8 mouse cellular contexts compared by ENCODE assay signal in the genomic region with DNA sequence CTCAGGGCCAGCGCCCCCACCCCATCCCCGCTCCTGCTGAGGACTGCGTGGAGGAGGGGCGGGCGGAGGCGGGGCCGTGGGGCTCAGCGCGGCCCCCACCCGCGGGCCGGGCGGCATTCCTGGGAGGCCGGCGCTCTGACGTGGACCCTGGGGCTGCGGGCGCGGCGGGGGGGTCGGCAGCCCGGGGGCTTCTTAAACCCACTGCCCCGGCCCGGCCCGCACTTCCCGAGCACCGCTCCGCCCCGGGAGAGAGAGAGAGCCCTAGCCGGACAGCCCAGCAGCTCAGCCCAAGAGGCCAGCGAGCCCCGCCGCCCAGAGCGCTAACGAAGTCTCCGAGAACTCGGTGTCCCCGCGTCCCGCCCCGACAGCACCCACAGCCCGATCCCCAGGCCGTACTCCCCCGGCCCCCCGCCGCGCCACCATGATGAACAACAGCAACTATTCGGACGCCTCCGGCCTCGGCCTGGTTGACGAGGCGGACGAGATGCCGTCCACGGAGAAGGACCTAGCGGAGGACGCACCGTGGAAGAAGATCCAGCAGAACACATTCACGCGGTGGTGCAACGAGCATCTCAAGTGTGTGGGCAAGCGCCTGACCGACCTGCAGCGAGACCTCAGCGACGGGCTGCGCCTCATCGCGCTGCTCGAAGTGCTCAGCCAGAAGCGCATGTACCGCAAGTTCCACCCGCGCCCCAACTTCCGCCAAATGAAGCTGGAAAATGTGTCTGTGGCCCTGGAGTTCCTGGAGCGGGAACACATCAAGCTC. TPM values are rescaled to one million over a fixed set of nuclear protein-coding genes. Genes with fewer than 3 reads are reported as not detected.
DNase-seq lines count a peak whose midpoint lies in the region; ATAC-seq lines count a peak whose summit lies in the region.

A gene (plus strand): TSS at position 219 of the 766 bp plus-strand sequence.

- ATAC-seq in frontal cortex, adult (ENCODE audit: low TSS enrichment), result 0 out of 2 replicates have a peak, but pooled peaks have one; percentile 2
- ATAC-seq in hindbrain, embryonic 14.5 days (ENCODE audit: low FRiP score), result peak; percentile 18; the same call in 1 of the 2 replicates
- ATAC-seq in lung, embryonic 15.5 days (ENCODE audit: borderline replicate concordance, extremely low read depth, low FRiP score, low TSS enrichment), result peak; percentile 23; the same call in 1 of the 2 replicates

- H3K9me3 ChIP-seq in hindbrain, embryonic 14.5 days (ENCODE audit: control insufficient read depth, low read length), result no peaks in the 10 kb centered on the region
- no peaks in the 10 kb centered on the region for H3K9me3 ChIP-seq in lung, embryonic 15.5 days

- no peak for DNase-seq in frontal cortex, postnatal 10 days (ENCODE audit: low spot score in 2 of 2)
- DNase-seq in adrenal gland, postnatal 4 days (ENCODE audit: low spot score in 2 of 2), result no peak
- peak; percentile 60 to 64 for DNase-seq in gastrocnemius, adult 8-10 months (ENCODE audit: low spot score in 2 of 2)
- peak; percentile 26 for DNase-seq in hindbrain, embryonic 14.5 days (ENCODE audit: low spot score)
- DNase-seq in retina, postnatal 1 day, result peak; percentile 49
- no peak for DNase-seq in layer of hippocampus, adult 18-20 months (ENCODE audit: low spot score in 2 of 2)

- H3K27ac ChIP-seq in hindbrain, embryonic 14.5 days, result 0 out of 2 replicates have a peak within 1 kb of the TSS, but pooled peaks have one; percentile 32
- H3K27ac ChIP-seq in lung, embryonic 15.5 days, result peak within 1 kb of the TSS; percentile 37; the same call in 1 of the 2 replicates

- H3K27me3 ChIP-seq in hindbrain, embryonic 14.5 days (ENCODE audit: control insufficient read depth, insufficient read depth, low read length), result peaks cover 46% of the 10 kb centered on the region
- peaks cover 26% of the 10 kb centered on the region for H3K27me3 ChIP-seq in lung, embryonic 15.5 days

- H3K36me3 ChIP-seq in hindbrain, embryonic 14.5 days (replicated peaks; ENCODE audit: control insufficient read depth, insufficient read depth), result no peaks in the 10 kb centered on the region
- no peaks in the 10 kb centered on the region for H3K36me3 ChIP-seq in lung, embryonic 15.5 days

- peak within 1 kb of the TSS; percentile 39 for H3K4me3 ChIP-seq in hindbrain, embryonic 14.5 days (replicated peaks; ENCODE audit: low read length)
- H3K4me3 ChIP-seq in lung, embryonic 15.5 days, result peak within 1 kb of the TSS; percentile 52

- H3K4me2 ChIP-seq in hindbrain, embryonic 14.5 days (replicated peaks), result peak within 1 kb of the TSS; percentile 67
- H3K4me2 ChIP-seq in lung, embryonic 15.5 days, result peak within 1 kb of the TSS; percentile 88

- under 1% methylated on average over 68 of the region's 77 CpGs for WGBS in hindbrain, embryonic 14.5 days
- under 1% methylated on average over 73 of the region's 77 CpGs for WGBS in lung, embryonic 15.5 days

- H3K4me1 ChIP-seq in hindbrain, embryonic 14.5 days (replicated peaks; ENCODE audit: control insufficient read depth, insufficient read depth, low read length), result peaks cover 39% of the 10 kb centered on the region
- peaks cover 40% of the 10 kb centered on the region for H3K4me1 ChIP-seq in lung, embryonic 15.5 days

- peak within 1 kb of the TSS; percentile 55 for H3K9ac ChIP-seq in hindbrain, embryonic 14.5 days
- H3K9ac ChIP-seq in lung, embryonic 15.5 days, result peak within 1 kb of the TSS; percentile 46

RNA-seq across cellular contexts. Expression of the gene that starts here (rescaled TPM):
- 10 to 100 TPM; 16.5 to 28.3 TPM for total RNA-seq in adrenal gland, postnatal 4 days (2021)
- total RNA-seq in gastrocnemius, adult 8-10 months (2022), result 100 to 1,000 TPM; 357 to 417 (median 381) TPM
- 4.8 and 6.8 TPM in 2 replicates for polyA plus RNA-seq in hindbrain, embryonic 14.5 days (2014; fragmentation: Nextera tagmentation; extraction: Ambion mirVana)
- polyA plus RNA-seq in lung, embryonic 15.5 days (2015; fragmentation: Nextera tagmentation; extraction: Ambion mirVana), result 5.8 and 6.7 TPM in 2 replicates
- total RNA-seq in layer of hippocampus, adult 18-20 months (2021), result 1 to 10 TPM; 1.5 to 1.6 TPM

Comparison
In these comparisons a context has a peak if more than half of its experiments do, and no peak if none do; other contexts are left out.
1. RNA of the gene that starts here (total RNA-seq): 357 to 417 TPM in gastrocnemius, adult 8-10 months; 16.5 to 28.3 TPM in adrenal gland, postnatal 4 days and 1.5 to 1.6 TPM in layer of hippocampus, adult 18-20 months; every median in the first group is over 10 times any median in the second.
2. DNase-seq: peak in gastrocnemius, adult 8-10 months (2 of 2), hindbrain, embryonic 14.5 days (single experiment) and retina, postnatal 1 day (single experiment); none in frontal cortex, postnatal 10 days (0 of 2), adrenal gland, postnatal 4 days (0 of 2) and layer of hippocampus, adult 18-20 months (0 of 2).
3. Peak in every context shown above with its lines, with median percentiles within 50 percentile points of each other: ATAC-seq.